Mouse (Mus musculus): ENCODE results near the gene Tbpl1. TPM values are rescaled to one million over a fixed set of nuclear protein-coding genes. Genes with fewer than 3 reads are reported as not detected.

Gene Tbpl1
- total and polyA plus RNA-seq, 3 experiments: 15.3 to 23.0 (median 20.8) TPM

DNA sequence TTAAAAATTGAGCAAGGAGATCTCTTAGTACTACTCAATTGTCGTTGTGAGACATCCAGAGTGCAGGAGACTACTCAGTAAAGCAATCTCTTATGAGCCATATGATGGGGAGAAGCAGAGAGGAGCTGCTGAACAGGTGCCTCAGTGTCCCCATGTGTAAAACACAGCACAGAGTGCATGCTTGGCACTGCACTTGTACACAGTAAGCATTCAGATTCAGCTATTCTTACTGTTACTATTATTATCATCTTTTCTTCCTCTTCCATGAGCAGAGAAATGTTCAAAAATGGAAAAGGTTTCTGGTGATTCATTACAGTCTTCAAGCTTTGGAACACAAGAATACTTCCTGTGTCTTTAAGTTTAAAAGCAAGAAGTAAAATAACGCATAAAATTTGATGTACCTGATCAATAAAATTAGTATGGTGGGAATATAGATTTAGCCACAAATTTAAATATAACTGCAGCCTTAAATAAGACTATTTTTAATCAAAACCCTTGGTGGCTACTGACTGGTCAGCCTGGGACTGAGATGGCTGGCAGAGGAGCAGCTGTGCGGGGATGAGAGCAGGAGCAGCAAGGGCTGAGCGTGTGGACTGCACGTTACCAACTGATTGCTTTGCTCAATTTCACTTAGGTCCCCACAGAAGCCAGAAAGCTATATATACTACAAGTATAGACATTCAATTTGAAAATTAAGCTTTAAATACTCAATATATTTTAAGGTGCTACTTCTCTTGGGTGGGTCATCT lies 10.8 kb downstream of the Tbpl1 start:
- DNase-seq: no peak
- intact Hi-C loops (cut with DNase I): loop anchor here (5.0 kb wide), 1 partner anchor 1066 kb away; the partner anchor contains the start of gene Rps12
- no peaks in the 10 kb centered on the region for H3K27me3 ChIP-seq (ENCODE audit: control insufficient read depth, insufficient read depth, low read length)
- H3K27ac ChIP-seq: no peak overlapping the region
- no peak overlapping the region for H3K9ac ChIP-seq (ENCODE audit: low read depth, low read length)
- 66% methylated on average over 5 of the region's 5 CpGs for WGBS
- peaks cover 12% of the 10 kb centered on the region for H3K36me3 ChIP-seq (ENCODE audit: control insufficient read depth, insufficient read depth, low read length)
- H3K4me1 ChIP-seq (ENCODE audit: control insufficient read depth, insufficient read depth, low read length): peaks cover 16% of the 10 kb centered on the region
- peaks cover 13% of the 10 kb centered on the region for H3K79me2 ChIP-seq (replicated peaks; ENCODE audit: control insufficient read depth, insufficient read depth, low read length)
- TF ChIP-seq EP300 (IDR thresholded peaks at IDR 0.05; ENCODE audit: insufficient read depth, low read depth, low read length): no peak
- no peak for TF ChIP-seq POLR2A (IDR thresholded peaks at IDR 0.05; ENCODE audit: insufficient read depth, low read depth, low read length)
- no peak for TF ChIP-seq CTCF (IDR thresholded peaks at IDR 0.05)
- H3K4me3 ChIP-seq: no peak overlapping the region

DNA sequence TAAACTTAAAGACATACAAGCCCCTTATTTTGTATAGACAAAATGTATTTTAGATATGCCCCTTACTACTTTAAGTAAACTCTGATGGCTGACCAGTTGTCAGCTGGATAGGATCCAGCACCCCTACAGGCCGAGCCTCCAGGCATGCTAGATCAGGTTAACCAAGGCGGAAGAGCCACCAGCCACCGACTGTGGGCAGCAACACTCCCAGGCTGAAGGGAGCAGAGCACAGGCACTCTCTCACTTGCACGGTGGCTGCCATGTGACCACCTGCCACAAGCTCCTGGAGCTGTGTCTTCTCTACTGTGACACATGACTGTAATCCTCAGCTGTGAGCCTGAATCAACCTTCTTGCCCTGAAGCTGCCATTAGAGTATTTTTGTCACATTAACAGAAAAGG lies 13.3 kb downstream of the Tbpl1 start:
- intact Hi-C loops (cut with DNase I): no loop called here
- peaks cover 6% of the 10 kb centered on the region for H3K79me2 ChIP-seq (replicated peaks; ENCODE audit: control insufficient read depth, insufficient read depth, low read length)
- peak in 1 of 2 experiments; percentile 15 for DNase-seq
- TF ChIP-seq POLR2A (IDR thresholded peaks at IDR 0.05; ENCODE audit: insufficient read depth, low read depth, low read length): no peak
- TF ChIP-seq EP300 (IDR thresholded peaks at IDR 0.05; ENCODE audit: insufficient read depth, low read depth, low read length): no peak
- TF ChIP-seq CTCF (IDR thresholded peaks at IDR 0.05): peak; percentile 9; the same call in 1 of the 2 replicates
- no peaks in the 10 kb centered on the region for H3K27me3 ChIP-seq (ENCODE audit: control insufficient read depth, insufficient read depth, low read length)
- H3K4me1 ChIP-seq (ENCODE audit: control insufficient read depth, insufficient read depth, low read length): peaks cover 18% of the 10 kb centered on the region
- H3K27ac ChIP-seq: no peak overlapping the region
- 36% methylated on average over 4 of the region's 4 CpGs for WGBS
- H3K4me3 ChIP-seq: no peak overlapping the region
- H3K36me3 ChIP-seq (ENCODE audit: control insufficient read depth, insufficient read depth, low read length): peaks cover 12% of the 10 kb centered on the region
- no peak overlapping the region for H3K9ac ChIP-seq (ENCODE audit: low read depth, low read length)

DNA sequence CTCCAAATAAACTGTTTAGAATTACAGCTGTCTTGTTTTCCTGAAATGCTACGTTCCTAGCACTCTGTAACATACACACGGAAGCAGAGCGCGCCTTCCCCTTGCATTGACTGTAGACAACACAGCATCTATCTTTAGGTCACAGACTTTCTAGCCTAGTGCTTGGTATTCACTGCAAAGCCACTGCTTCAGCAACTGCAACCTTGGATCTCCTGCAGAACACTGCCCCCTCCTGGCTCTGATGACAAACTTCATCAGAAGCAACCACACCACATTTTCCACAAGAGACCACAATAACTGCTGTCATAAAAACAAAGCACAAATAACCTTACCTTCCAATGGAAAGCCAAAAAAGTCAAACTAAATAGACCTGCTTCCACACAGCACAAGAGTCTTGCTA lies 17.2 kb downstream of the Tbpl1 start:
- Histone ChIP-seq H3K4me3 (no peak overlapping the region), H3K27me3 (ENCODE audit: control insufficient read depth, insufficient read depth, low read length) (no peaks in the 10 kb centered on the region), H3K79me2 (replicated peaks; ENCODE audit: control insufficient read depth, insufficient read depth, low read length) (peaks cover 4% of the 10 kb centered on the region), H3K27ac (no peak overlapping the region), H3K9ac (ENCODE audit: low read depth, low read length) (no peak overlapping the region), H3K36me3 (ENCODE audit: control insufficient read depth, insufficient read depth, low read length) (peaks cover 5% of the 10 kb centered on the region), H3K4me1 (ENCODE audit: control insufficient read depth, insufficient read depth, low read length) (peaks cover 10% of the 10 kb centered on the region)
- intact Hi-C loops (cut with DNase I): loop anchor here (1.0 to 5.0 kb wide), 4 partner anchors 67 to 368 kb away; partner anchors contain the start of gene Slc2a12
- DNase-seq: peak; percentile 49 to 51
- no peak for TF ChIP-seq POLR2A (IDR thresholded peaks at IDR 0.05; ENCODE audit: insufficient read depth, low read depth, low read length)
- peak; percentile 94 for TF ChIP-seq CTCF (IDR thresholded peaks at IDR 0.05)
- no peak for TF ChIP-seq EP300 (IDR thresholded peaks at IDR 0.05; ENCODE audit: insufficient read depth, low read depth, low read length)
- 43% methylated on average over 4 of the region's 4 CpGs for WGBS

DNA sequence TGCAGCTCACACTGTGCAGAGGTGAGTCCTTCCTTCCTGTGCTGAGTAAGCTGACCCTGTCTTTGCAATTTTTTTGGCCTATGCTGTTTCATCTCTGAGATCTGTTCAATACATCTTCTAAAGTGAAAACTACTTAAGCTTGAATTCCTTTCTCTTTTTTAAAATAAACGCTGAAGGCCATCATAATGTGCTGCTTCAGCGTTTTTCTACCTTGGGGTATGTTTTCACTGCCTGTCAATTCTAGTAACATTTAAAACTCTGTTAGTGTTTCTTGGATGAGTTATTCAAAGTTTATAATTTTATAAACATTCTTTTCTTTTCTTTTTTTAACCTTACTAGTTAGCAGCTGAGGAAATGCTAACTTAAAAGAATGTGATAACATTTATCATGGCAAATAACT lies 18.8 kb downstream of the Tbpl1 start:
- DNase-seq: no peak
- 74% methylated on average over 2 of the region's 2 CpGs for WGBS

DNA sequence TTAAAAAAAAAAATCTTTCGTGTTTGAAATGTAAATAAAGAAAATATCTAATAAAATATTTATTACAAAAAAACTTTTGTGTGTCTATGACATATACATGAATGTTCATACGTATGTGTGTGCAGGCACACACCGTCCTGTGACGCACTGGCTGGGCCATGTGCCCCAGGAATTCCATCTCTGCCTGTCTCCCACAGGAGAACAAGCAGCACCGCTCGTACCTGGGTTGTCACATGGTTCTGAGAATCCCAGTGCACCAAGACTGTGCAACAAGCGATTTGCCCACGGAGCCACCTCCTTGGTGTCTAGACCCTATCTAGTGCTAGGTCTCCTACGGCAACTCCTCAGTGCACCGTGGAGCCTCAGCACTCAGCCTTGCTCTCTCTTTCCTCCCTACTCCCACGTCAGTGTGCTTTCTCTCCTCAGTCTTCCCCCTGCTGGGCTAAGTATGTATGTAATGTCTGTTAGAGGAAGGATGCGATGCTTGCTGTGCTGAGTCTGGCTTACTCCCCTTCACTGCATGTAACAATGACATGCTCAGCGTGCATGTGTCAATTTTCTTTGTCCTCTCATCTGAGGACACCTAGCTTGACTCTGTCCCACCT lies 21.5 kb downstream of the Tbpl1 start:
- Histone ChIP-seq H3K36me3 (ENCODE audit: control insufficient read depth, insufficient read depth, low read length) (peaks cover 4% of the 10 kb centered on the region), H3K4me1 (ENCODE audit: control insufficient read depth, insufficient read depth, low read length) (peaks cover 3% of the 10 kb centered on the region), H3K9ac (ENCODE audit: low read depth, low read length) (no peak overlapping the region), H3K4me3 (no peak overlapping the region), H3K79me2 (replicated peaks; ENCODE audit: control insufficient read depth, insufficient read depth, low read length) (no peaks in the 10 kb centered on the region; the same call in 1 of the 2 replicates), H3K27me3 (ENCODE audit: control insufficient read depth, insufficient read depth, low read length) (no peaks in the 10 kb centered on the region), H3K27ac (no peak overlapping the region)
- TF ChIP-seq POLR2A (IDR thresholded peaks at IDR 0.05; ENCODE audit: insufficient read depth, low read depth, low read length) (no peak), EP300 (IDR thresholded peaks at IDR 0.05; ENCODE audit: insufficient read depth, low read depth, low read length) (no peak), CTCF (IDR thresholded peaks at IDR 0.05) (no peak)
- 89% methylated on average over 13 of the region's 13 CpGs for WGBS
- DNase-seq: peak in 1 of 2 experiments; percentile 15
- intact Hi-C loops (cut with DNase I): loop anchor here (5.0 kb wide), 3 partner anchors 63 to 372 kb away; partner anchors contain the start of gene Slc2a12

More for the DNA sequence above, 18.8 kb downstream of the Tbpl1 start:
- Histone ChIP-seq H3K79me2 (replicated peaks; ENCODE audit: control insufficient read depth, insufficient read depth, low read length) (peaks cover 2% of the 10 kb centered on the region; the same call in 1 of the 2 replicates), H3K36me3 (ENCODE audit: control insufficient read depth, insufficient read depth, low read length) (peaks cover 8% of the 10 kb centered on the region), H3K9ac (ENCODE audit: low read depth, low read length) (no peak overlapping the region), H3K27me3 (ENCODE audit: control insufficient read depth, insufficient read depth, low read length) (no peaks in the 10 kb centered on the region), H3K4me1 (ENCODE audit: control insufficient read depth, insufficient read depth, low read length) (peaks cover 5% of the 10 kb centered on the region), H3K27ac (no peak overlapping the region), H3K4me3 (no peak overlapping the region)
- intact Hi-C loops (cut with DNase I): loop anchor here (5.0 kb wide), 3 partner anchors 66 to 369 kb away; partner anchors contain the start of gene Slc2a12
- TF ChIP-seq EP300 (IDR thresholded peaks at IDR 0.05; ENCODE audit: insufficient read depth, low read depth, low read length) (no peak), POLR2A (IDR thresholded peaks at IDR 0.05; ENCODE audit: insufficient read depth, low read depth, low read length) (no peak), CTCF (IDR thresholded peaks at IDR 0.05) (no peak)
